11 mouse cellular contexts compared by ENCODE assay signal in genomic region chr11:4506486-4506885, GRCm38 (mm10).
"Had no signal": no experiment of that assay in that cellular context is flagged by ENCODE, and none has a peak within 500 bp of the region (broad histone marks: within the 10 kb centered on the region; RNA-seq: fewer than 3 reads in every experiment).

No protein-coding gene starts in this region.

- DNase-seq: kidney, postnatal 14 days; kidney, postnatal 4 days; liver, embryonic 13.5 days; lung, adult 2 months; lung, postnatal 14 days; lung, postnatal 4 days; midbrain, embryonic 14.5 days; right cerebral cortex, adult 18-20 months; right cerebral cortex, postnatal 25 days; thymus, adult 18-20 months; thymus, postnatal 36 days had no signal
